ENCODE assay signal across 22 mouse cellular contexts in the genomic region with DNA sequence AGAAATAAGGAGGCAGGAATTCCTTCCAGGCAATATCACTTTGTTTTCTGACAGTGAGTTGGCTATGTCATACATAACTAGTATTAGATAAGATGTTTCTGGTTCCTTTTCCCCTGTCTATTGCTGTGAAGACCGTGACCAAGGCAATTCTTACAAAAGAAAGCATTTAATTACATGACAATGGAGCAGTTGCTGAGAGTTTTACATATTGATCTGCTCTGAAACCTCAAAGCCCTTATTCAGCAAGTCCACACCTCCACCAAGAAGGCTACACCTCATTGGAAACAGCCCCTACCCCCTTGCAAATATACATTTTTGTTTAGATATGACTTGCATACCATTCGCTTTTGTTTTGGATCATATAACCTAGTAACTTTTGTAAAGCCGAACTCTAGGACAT. TPM values are rescaled to one million over a fixed set of nuclear protein-coding genes. Genes with fewer than 3 reads are reported as not detected.
"Had no signal": no experiment of that assay in that cellular context is flagged by ENCODE, and none has a peak within 500 bp of the region (broad histone marks: within the 10 kb centered on the region; RNA-seq: fewer than 3 reads in every experiment).

No protein-coding gene starts in this region.

- H3K9ac ChIP-seq: lung, embryonic 14.5 days; midbrain, embryonic 12.5 days; neural tube, embryonic 13.5 days; neural tube, embryonic 15.5 days had no signal

- H3K9me3 ChIP-seq: midbrain, embryonic 10.5 days; midbrain, embryonic 12.5 days; neural tube, embryonic 13.5 days; neural tube, embryonic 15.5 days had no signal

- H3K4me1 ChIP-seq: neural tube, embryonic 15.5 days had no signal

- ATAC-seq: midbrain, embryonic 16.5 days had no signal

- H3K27me3 ChIP-seq: midbrain, embryonic 12.5 days; neural tube, embryonic 13.5 days; neural tube, embryonic 15.5 days had no signal

- H3K4me2 ChIP-seq: lung, embryonic 14.5 days; midbrain, embryonic 12.5 days; neural tube, embryonic 13.5 days; neural tube, embryonic 15.5 days had no signal

- DNase-seq: lung, adult 18-20 months; lung, embryonic 14.5 days; lung, postnatal 10 days; lung, postnatal 4 days; midbrain, embryonic 14.5 days; retina, postnatal 1 day; right cerebral cortex, adult 18-20 months; right cerebral cortex, postnatal 14 days; thymus, adult 18-20 months; thymus, postnatal 14 days; thymus, postnatal 36 days had no signal

- H3K4me3 ChIP-seq: midbrain, embryonic 10.5 days; midbrain, embryonic 12.5 days; myocyte; neural tube, embryonic 13.5 days; neural tube, embryonic 15.5 days had no signal

- H3K27ac ChIP-seq: midbrain, embryonic 10.5 days; midbrain, embryonic 12.5 days; neural tube, embryonic 13.5 days; neural tube, embryonic 15.5 days had no signal

RNA-seq across cellular contexts. Expression of a gene that starts 45.0 kb away (rescaled TPM):
- total RNA-seq: megakaryocyte, adult 5-6 weeks; megakaryocyte-erythroid progenitor cell, adult 5-6 weeks had no signal
- polyA plus RNA-seq: midbrain, embryonic 10.5 days; midbrain, embryonic 12.5 days; midbrain, embryonic 14.5 days; midbrain, embryonic 16.5 days; myocyte; neural tube, embryonic 11.5 days; neural tube, embryonic 13.5 days; neural tube, embryonic 15.5 days; stomach, embryonic 14.5 days; thymus, postnatal 0 days had no signal
